Mouse (Mus musculus): ENCODE measurements around the gene Bbs9.
A peak's percentile ranks its signal among the peaks of the same experiment; 100 is the strongest.
"Not testable (repeated sequence)": the region's sequence is repeated elsewhere in the genome, so short reads cannot be mapped to it uniquely, and the experiment has no call there.

Bbs9 gene

GRCm38 (mm10) chr9:22475424-22475868, at the start of gene Bbs9:
Gene Bbs9 (plus strand): TSS chr9:22475715.
- peak; percentile 93 for DNase-seq

- DNase-seq: no peak
Measured at GRCm38 (mm10) chr9:22428028-22428665, 47.4 kb upstream of the Bbs9 start.

GRCm38 (mm10) chr9:22428666-22429410, 46.7 kb upstream of the Bbs9 start:
- DNase-seq: peak; percentile 33

GRCm38 (mm10) chr9:22429533-22430241, 45.8 kb upstream of the Bbs9 start:
- DNase-seq: peak; percentile 63

GRCm38 (mm10) chr9:22430315-22430840, 45.1 kb upstream of the Bbs9 start:
- peak; percentile 67 for DNase-seq

GRCm38 (mm10) chr9:22433221-22433620, 42.3 kb upstream of the Bbs9 start:
- DNase-seq: no peak

GRCm38 (mm10) chr9:22434101-22434500, 41.4 kb upstream of the Bbs9 start:
- DNase-seq: no peak

GRCm38 (mm10) chr9:22438826-22439225, 36.7 kb upstream of the Bbs9 start:
- DNase-seq: no peak

GRCm38 (mm10) chr9:22443157-22443556, 32.4 kb upstream of the Bbs9 start:
- DNase-seq: no peak

GRCm38 (mm10) chr9:22445123-22445522, 30.4 kb upstream of the Bbs9 start:
- DNase-seq: no peak

GRCm38 (mm10) chr9:22447213-22447612, 28.3 kb upstream of the Bbs9 start:
- no peak for DNase-seq

GRCm38 (mm10) chr9:22448420-22448819, 27.1 kb upstream of the Bbs9 start:
- DNase-seq: no peak

GRCm38 (mm10) chr9:22449209-22449608, 26.3 kb upstream of the Bbs9 start:
- DNase-seq: no peak

- DNase-seq: no peak
Measured at GRCm38 (mm10) chr9:22452697-22453096, 22.8 kb upstream of the Bbs9 start.

GRCm38 (mm10) chr9:22453501-22453924, 22.0 kb upstream of the Bbs9 start:
- DNase-seq: no peak

GRCm38 (mm10) chr9:22453990-22454389, 21.5 kb upstream of the Bbs9 start, which contains the start of gene Gm17545:
Gene Gm17545 (plus strand): TSS chr9:22454290.
- not testable (repeated sequence) for DNase-seq

GRCm38 (mm10) chr9:22455041-22455440, 20.5 kb upstream of the Bbs9 start:
- DNase-seq: no peak

- DNase-seq: no peak
Measured at GRCm38 (mm10) chr9:22457142-22457835, 18.2 kb upstream of the Bbs9 start.

GRCm38 (mm10) chr9:22461946-22462345, 13.6 kb upstream of the Bbs9 start:
- DNase-seq: no peak

- no peak for DNase-seq
Measured at GRCm38 (mm10) chr9:22466212-22466611, 9.3 kb upstream of the Bbs9 start.

- peak; percentile 62 for DNase-seq
Measured at GRCm38 (mm10) chr9:22467371-22468169, 7.9 kb upstream of the Bbs9 start.
